8 mouse cellular contexts compared by ENCODE assay signal in genomic region chr1:87608416-87609046, GRCm38 (mm10). TPM values are rescaled to one million over a fixed set of nuclear protein-coding genes. Genes with fewer than 3 reads are reported as not detected.
DNase-seq lines count a peak whose midpoint lies in the region; ATAC-seq and TF ChIP-seq lines count a peak whose summit lies in the region.

No protein-coding gene starts in this region.

- H3K27ac ChIP-seq in midbrain, embryonic 10.5 days (replicated peaks) = no peak overlapping the region
- no peak overlapping the region for H3K27ac ChIP-seq in midbrain, embryonic 13.5 days
- no peak overlapping the region for H3K27ac ChIP-seq in intestine, embryonic 15.5 days
- H3K27ac ChIP-seq in lung, postnatal 0 days (ENCODE audit: low read length) = no peak overlapping the region

- H3K9me3 ChIP-seq in midbrain, embryonic 10.5 days (replicated peaks) = no peaks in the 10 kb centered on the region
- no peaks in the 10 kb centered on the region for H3K9me3 ChIP-seq in midbrain, embryonic 13.5 days
- no peaks in the 10 kb centered on the region for H3K9me3 ChIP-seq in intestine, embryonic 15.5 days
- H3K9me3 ChIP-seq in lung, postnatal 0 days (ENCODE audit: low read length) = no peaks in the 10 kb centered on the region

- 26% methylated on average over 7 of the region's 7 CpGs for WGBS in midbrain, embryonic 10.5 days
- 23% methylated on average over 7 of the region's 7 CpGs for WGBS in midbrain, embryonic 13.5 days
- 35% methylated on average over 7 of the region's 7 CpGs for WGBS in intestine, embryonic 15.5 days
- WGBS in lung, postnatal 0 days = 30% methylated on average over 7 of the region's 7 CpGs

- peak; percentile 87 for TF ChIP-seq CTCF in lung, postnatal 0 days (IDR thresholded peaks at IDR 0.05)

- no peaks in the 10 kb centered on the region for H3K27me3 ChIP-seq in midbrain, embryonic 10.5 days (ENCODE audit: low read depth, poor library complexity, severe bottlenecking)
- no peaks in the 10 kb centered on the region for H3K27me3 ChIP-seq in midbrain, embryonic 13.5 days
- no peaks in the 10 kb centered on the region for H3K27me3 ChIP-seq in intestine, embryonic 15.5 days (replicated peaks)
- no peaks in the 10 kb centered on the region for H3K27me3 ChIP-seq in lung, postnatal 0 days (replicated peaks; ENCODE audit: insufficient read depth, low read length)

- H3K4me3 ChIP-seq in midbrain, embryonic 10.5 days = no peak overlapping the region
- no peak overlapping the region for H3K4me3 ChIP-seq in midbrain, embryonic 13.5 days (replicated peaks)
- no peak overlapping the region for H3K4me3 ChIP-seq in intestine, embryonic 15.5 days (replicated peaks)
- H3K4me3 ChIP-seq in lung, postnatal 0 days (ENCODE audit: low read depth, low read length) = no peak overlapping the region

- no peak overlapping the region for H3K4me2 ChIP-seq in midbrain, embryonic 13.5 days (replicated peaks)
- no peak overlapping the region for H3K4me2 ChIP-seq in intestine, embryonic 15.5 days (replicated peaks)
- H3K4me2 ChIP-seq in lung, postnatal 0 days (replicated peaks; ENCODE audit: low read depth, low read length) = no peak overlapping the region

- no peak overlapping the region for H3K9ac ChIP-seq in midbrain, embryonic 13.5 days (replicated peaks)
- H3K9ac ChIP-seq in intestine, embryonic 15.5 days = no peak overlapping the region
- no peak overlapping the region for H3K9ac ChIP-seq in lung, postnatal 0 days (replicated peaks; ENCODE audit: low read depth)

- no peaks in the 10 kb centered on the region for H3K36me3 ChIP-seq in midbrain, embryonic 10.5 days
- H3K36me3 ChIP-seq in midbrain, embryonic 13.5 days = no peaks in the 10 kb centered on the region
- no peaks in the 10 kb centered on the region for H3K36me3 ChIP-seq in intestine, embryonic 15.5 days
- no peaks in the 10 kb centered on the region for H3K36me3 ChIP-seq in lung, postnatal 0 days (ENCODE audit: insufficient read depth, low read length)

- H3K4me1 ChIP-seq in midbrain, embryonic 10.5 days = 0 out of 2 replicates have a peak, but pooled peaks cover 2% of the 10 kb centered on the region
- H3K4me1 ChIP-seq in midbrain, embryonic 13.5 days (replicated peaks) = no peaks in the 10 kb centered on the region
- no peaks in the 10 kb centered on the region for H3K4me1 ChIP-seq in intestine, embryonic 15.5 days (replicated peaks)
- H3K4me1 ChIP-seq in lung, postnatal 0 days (ENCODE audit: insufficient read depth, low read depth, low read length) = no peaks in the 10 kb centered on the region

- DNase-seq in midbrain, embryonic 10.5 days (ENCODE audit: low spot score) = peak; percentile 76
- peak; percentile 89 for DNase-seq in ZHBTc4 (ENCODE audit: low read depth, low spot score)
- DNase-seq in embryo, embryonic 11 days = peak; percentile 60
- peak; percentile 61 for DNase-seq in lung, postnatal 0 days (ENCODE audit: low spot score)
- DNase-seq in spleen, adult 18-20 months = peak; percentile 68 to 86

- TF ChIP-seq EP300 in lung, postnatal 0 days (IDR thresholded peaks at IDR 0.05) = no peak

- ATAC-seq in midbrain, embryonic 13.5 days = no peak
- peak; percentile 69 for ATAC-seq in intestine, embryonic 15.5 days
- peak; percentile 41; the same call in 1 of the 2 replicates for ATAC-seq in lung, postnatal 0 days
- no peak for ATAC-seq in activated CD4-positive, CD25-positive, alpha-beta regulatory T cell, adult 4 months

RNA-seq across cellular contexts. Expression of gene Inpp5d, which starts 11.6 kb away (rescaled TPM):
- 3.3 and 3.6 TPM in 2 replicates for polyA plus RNA-seq in midbrain, embryonic 10.5 days (2016; fragmentation: Nextera tagmentation; extraction: Ambion mirVana)
- 1.9 and 2.5 TPM in 2 replicates for polyA plus RNA-seq in midbrain, embryonic 13.5 days (2015; fragmentation: Nextera tagmentation; extraction: Ambion mirVana)
- 4.0 and 4.3 TPM in 2 replicates for polyA plus RNA-seq in intestine, embryonic 15.5 days (2015; fragmentation: Nextera tagmentation; extraction: Ambion mirVana)
- polyA plus RNA-seq in lung, postnatal 0 days (2015; fragmentation: Nextera tagmentation; extraction: Ambion mirVana) = 13.5 and 13.6 TPM in 2 replicates
- 100 to 1,000 TPM; 125 to 127 TPM for polyA plus RNA-seq in activated CD4-positive, CD25-positive, alpha-beta regulatory T cell, adult 4 months (2017; shearing (Covaris generic))

RNA-seq across cellular contexts. Expression of gene Ngef, which starts 34.9 kb away (rescaled TPM):
- 5.2 and 7.4 TPM in 2 replicates for polyA plus RNA-seq in midbrain, embryonic 10.5 days (2016; fragmentation: Nextera tagmentation; extraction: Ambion mirVana)
- polyA plus RNA-seq in midbrain, embryonic 13.5 days (2015; fragmentation: Nextera tagmentation; extraction: Ambion mirVana) = 6.8 and 9.6 TPM in 2 replicates
- 17.9 and 19.6 TPM in 2 replicates for polyA plus RNA-seq in intestine, embryonic 15.5 days (2015; fragmentation: Nextera tagmentation; extraction: Ambion mirVana)
- 3.8 and 5.9 TPM in 2 replicates for polyA plus RNA-seq in lung, postnatal 0 days (2015; fragmentation: Nextera tagmentation; extraction: Ambion mirVana)
- polyA plus RNA-seq in activated CD4-positive, CD25-positive, alpha-beta regulatory T cell, adult 4 months (2017; shearing (Covaris generic)) = not detected

Comparison
In these comparisons a context has a peak if more than half of its experiments do, and no peak if none do; other contexts are left out.
1. ATAC-seq: peak in intestine, embryonic 15.5 days (single experiment) and lung, postnatal 0 days (single experiment); none in midbrain, embryonic 13.5 days (single experiment) and activated CD4-positive, CD25-positive, alpha-beta regulatory T cell, adult 4 months (single experiment).
2. Peak in every context shown above with its lines, with median percentiles within 50 percentile points of each other: DNase-seq.